Mouse (Mus musculus) megakaryocyte, adult 5-6 weeks (primary cell): ENCODE data around the gene Vapb. TPM values are rescaled to one million over a fixed set of nuclear protein-coding genes. Genes with fewer than 3 reads are reported as not detected.

ENCODE experiments used
- ATAC-seq: 2 replicates; pipeline ENCODE4 v1.8.0; 2016; ENCODE audit warnings: mild to moderate bottlenecking, inconsistent platforms; ENCODE audit not compliant: poor library complexity, severe bottlenecking
- total RNA-seq, 2 experiments: library from RNA; stranded (forward) in 1 of 2; stranded (reverse) in 1 of 2; fragments of 153-499, 151-499 nt in 1 of 2; fragments of 221-1000, 200-1000 nt in 1 of 2; gene quantifications; 2 replicates each; pipeline versions ENCODE4 v1.2.3 to v1.2.4; 2015 to 2017

Vapb gene
- total RNA-seq, 2 experiments from 2014 or later, result 11.2 to 85.1 TPM

DNA sequence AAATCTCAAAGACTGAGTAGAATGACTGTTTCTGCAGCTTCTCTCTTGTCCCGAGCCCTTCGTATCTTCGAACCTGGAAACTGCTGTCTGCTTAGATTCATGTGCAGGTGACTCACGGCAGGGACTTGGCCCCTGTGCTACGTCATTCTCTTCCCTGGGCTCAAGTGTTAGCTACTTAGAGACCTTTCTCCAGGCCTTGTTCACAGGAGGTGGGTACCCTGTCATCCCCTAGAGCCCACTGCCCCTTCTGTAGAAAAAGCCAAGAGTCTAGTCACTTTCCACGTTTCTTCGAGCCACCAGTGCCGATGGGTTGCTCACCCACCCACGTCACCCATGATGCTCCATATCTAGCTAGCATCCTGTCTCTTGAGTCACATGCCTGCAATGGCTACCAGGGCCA is 89.9 kb downstream of the Vapb start:
- ATAC-seq, result no peak

DNA sequence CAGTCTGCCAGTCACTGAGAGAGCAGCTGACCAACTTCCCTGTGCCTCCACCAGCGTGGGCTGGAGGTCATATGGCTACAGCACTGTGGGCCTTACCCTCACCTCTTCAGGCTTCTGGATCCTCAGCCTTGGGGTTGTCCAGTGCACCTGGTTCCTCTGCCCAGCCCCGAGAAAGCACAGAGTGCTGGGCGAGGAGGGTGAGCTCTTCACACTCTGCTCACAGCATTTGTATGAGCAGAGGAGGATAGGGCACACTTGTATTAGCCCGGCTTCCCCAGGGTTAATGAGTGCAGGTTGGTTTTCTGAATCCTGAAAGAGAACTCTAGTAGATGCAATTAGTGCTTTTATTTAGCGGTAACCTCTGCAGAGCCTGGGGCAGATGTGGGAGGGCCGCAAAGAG is 90.8 kb downstream of the Vapb start:
- ATAC-seq, result no peak

DNA sequence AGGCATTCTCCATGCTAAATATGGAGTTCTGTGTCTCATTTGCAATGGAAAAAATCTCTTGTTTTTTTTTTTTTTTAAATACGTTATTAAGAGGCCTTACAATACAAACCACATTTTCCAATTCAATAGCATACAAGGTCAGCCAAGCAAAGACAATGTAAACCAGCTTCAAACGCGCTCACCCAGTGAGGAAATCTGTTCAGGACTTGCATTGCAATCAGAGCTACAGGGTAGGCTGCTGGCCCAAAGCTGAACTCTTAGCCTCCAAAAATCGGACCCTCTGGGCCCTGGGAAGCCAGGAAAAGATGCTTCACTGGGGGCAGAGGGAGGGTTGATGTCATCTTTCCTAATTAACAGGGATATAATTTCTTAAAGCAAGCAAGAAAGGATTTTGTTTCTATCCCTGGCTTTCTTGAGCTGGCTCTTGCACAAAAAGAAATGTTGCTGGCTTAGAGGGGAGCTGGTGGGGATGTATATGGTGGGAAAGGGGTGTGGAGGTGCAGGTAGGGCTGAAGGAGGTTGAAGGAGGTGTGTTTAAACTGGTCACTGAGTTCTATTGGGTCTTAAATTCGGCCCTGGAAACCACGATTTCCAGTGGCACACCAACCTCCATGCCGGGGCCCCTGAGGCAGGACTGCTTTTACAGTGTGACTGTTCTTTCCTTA is 95.6 kb downstream of the Vapb start:
- ATAC-seq, result no peak

Other genes with a start within 250 kb of the Vapb start
- 0.40 TPM in 1 of 2 replicates, not detected in the other for gene 1700021F07Rik, start 214.9 kb upstream of the Vapb start, total RNA-seq (2015)
- not detected in 2 replicates for gene 1700021F07Rik, start 214.9 kb upstream of the Vapb start, total RNA-seq (2017)
- not detected in 2 replicates for gene Ankrd60, start 159.1 kb upstream of the Vapb start, total RNA-seq (2015)
- gene Ankrd60, start 159.1 kb upstream of the Vapb start, total RNA-seq (2017), result not detected in 2 replicates
- 15.9 and 16.6 TPM in 2 replicates for gene Rab22a, start 77.8 kb upstream of the Vapb start, total RNA-seq (2015)
- 8.5 and 9.2 TPM in 2 replicates for gene Rab22a, start 77.8 kb upstream of the Vapb start, total RNA-seq (2017)
- gene 1700010B08Rik, start 18.1 kb upstream of the Vapb start, total RNA-seq (2015), result not detected in 2 replicates
- gene 1700010B08Rik, start 18.1 kb upstream of the Vapb start, total RNA-seq (2017), result not detected in 2 replicates